Mouse (Mus musculus) erythroblast, embryonic 14.5 days (primary cell): ENCODE data around the gene Eif4g3. TPM values are rescaled to one million over a fixed set of nuclear protein-coding genes. Genes with fewer than 3 reads are reported as not detected.
"Not testable (repeated sequence)": the region's sequence is repeated elsewhere in the genome, so short reads cannot be mapped to it uniquely, and the experiment has no call there.

Source experiments
- H3K27me3 ChIP-seq: 2 replicates; pipeline ENCODE4 v1.6.1; 2012; ENCODE audit warnings: inconsistent platforms; ENCODE audit not compliant: control insufficient read depth
- H3K36me3 ChIP-seq: 2 replicates; pipeline ENCODE4 v1.6.1; 2012; ENCODE audit warnings: mild to moderate bottlenecking, inconsistent platforms; ENCODE audit not compliant: control insufficient read depth
- H3K4me1 ChIP-seq: 2 replicates; pipeline ENCODE4 v1.6.1; 2012; ENCODE audit warnings: inconsistent platforms; ENCODE audit not compliant: control insufficient read depth
- H3K4me3 ChIP-seq: replicated peaks from 2 replicates; pipeline ENCODE3; 2012; ENCODE audit warnings: moderate library complexity, mild to moderate bottlenecking, inconsistent platforms
- H3K9me3 ChIP-seq: 2 replicates; pipeline ENCODE4 v1.6.1; 2012; ENCODE audit warnings: low read length, inconsistent platforms, mixed read lengths; ENCODE audit not compliant: control insufficient read depth
- GATA1 ChIP-seq: IDR thresholded peaks from 2 replicates; pipeline ENCODE4 v1.6.1; 2012; ENCODE audit warnings: low read length, inconsistent platforms, mixed read lengths
- TAL1 ChIP-seq: IDR thresholded peaks from 3 replicates; pipeline ENCODE4 v1.6.1; 2012; ENCODE audit warnings: low read length, inconsistent platforms, mixed read lengths
- polyA plus RNA-seq: library from polyadenylated mRNA; stranded (reverse); fragments of >175 nt; gene quantifications from 2 replicates; pipeline ENCODE4 v1.2.3, GENCODE M21; 2012

The Eif4g3 gene
- polyA plus RNA-seq, 1 experiment: 2.9 TPM

DNA sequence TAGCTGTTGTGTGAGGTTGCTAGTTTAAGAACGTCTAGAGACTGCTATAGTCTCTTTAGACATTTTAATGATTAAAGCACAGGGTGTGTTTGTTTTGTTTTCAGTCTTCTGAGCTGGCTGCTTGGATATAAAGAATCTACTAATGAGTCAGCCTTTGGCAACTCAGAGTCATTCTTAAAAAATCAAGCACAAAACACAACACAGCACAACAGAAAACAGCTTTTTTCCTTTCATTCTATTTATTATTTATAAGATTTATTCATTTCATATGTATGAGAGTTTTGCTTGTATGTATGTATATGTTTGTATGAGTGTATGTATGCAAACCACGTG, 49.4 kb downstream of the Eif4g3 start:
- peaks cover 51% of the 10 kb centered on the region for H3K36me3 ChIP-seq
- TF ChIP-seq GATA1 (no peak), TAL1 (no peak)

DNA sequence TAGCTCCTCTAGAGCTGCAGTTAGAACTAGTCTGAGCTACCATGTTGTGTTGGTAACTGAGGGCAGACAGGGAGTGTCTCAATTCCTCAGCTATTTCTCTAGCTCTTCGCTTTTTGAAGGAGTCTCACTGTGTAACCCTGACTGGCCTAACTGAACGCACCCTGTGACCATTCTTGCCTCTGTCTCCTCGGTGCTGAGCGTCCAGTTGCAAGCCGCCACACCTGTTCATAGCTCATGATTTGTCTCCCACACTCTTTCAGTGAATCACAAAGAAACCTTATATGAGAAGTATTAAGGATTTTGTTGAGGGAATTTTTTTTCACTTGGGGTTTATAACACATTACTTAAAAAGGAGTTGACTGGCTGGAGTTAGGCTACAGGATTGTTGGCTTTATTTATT, 49.8 kb downstream of the Eif4g3 start:
- no peaks in the 10 kb centered on the region; the same call in 1 of the 2 replicates for H3K4me1 ChIP-seq
- no peaks in the 10 kb centered on the region for H3K27me3 ChIP-seq

More for the DNA sequence above, 49.4 kb downstream of the Eif4g3 start:
- peaks cover 12% of the 10 kb centered on the region for H3K9me3 ChIP-seq
- no peaks in the 10 kb centered on the region for H3K27me3 ChIP-seq
- H3K4me3 ChIP-seq: no peak overlapping the region
- H3K4me1 ChIP-seq: no peaks in the 10 kb centered on the region; the same call in 1 of the 2 replicates

DNA sequence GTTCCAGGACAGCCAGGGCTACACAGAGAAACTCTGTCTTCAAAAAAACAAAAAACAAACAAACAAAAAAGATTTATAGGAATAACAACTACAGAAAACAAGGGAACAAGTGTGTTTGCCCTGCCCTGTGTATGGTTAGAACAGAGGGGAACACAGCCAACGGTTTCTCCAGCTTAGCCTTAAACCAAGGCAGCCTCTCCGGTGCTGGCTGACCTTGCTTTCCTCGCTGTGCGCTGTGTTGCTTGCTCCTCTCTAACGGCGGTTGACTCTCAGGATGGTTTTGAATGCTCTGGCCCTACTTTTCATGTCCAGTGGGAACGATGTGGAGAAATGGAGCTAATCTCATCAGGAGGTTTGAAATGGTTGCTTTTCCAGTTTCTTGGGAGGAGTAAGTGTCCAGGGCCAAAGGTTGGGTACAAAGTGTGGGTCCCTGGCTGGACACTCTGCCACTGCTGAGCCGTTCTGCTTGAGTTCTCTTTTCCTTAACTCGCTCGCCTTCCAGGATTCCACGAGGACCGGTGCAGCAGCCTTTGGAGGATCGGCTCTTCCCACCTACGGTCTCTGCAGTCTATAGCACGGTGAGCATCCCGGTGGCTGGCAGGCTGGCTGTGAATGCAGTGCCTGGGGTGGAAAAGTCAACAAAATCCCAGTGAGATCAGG, 52.1 kb downstream of the Eif4g3 start:
- TF ChIP-seq TAL1: no peak
- no peak for TF ChIP-seq GATA1
- H3K9me3 ChIP-seq: peaks cover 12% of the 10 kb centered on the region
- peaks cover 4% of the 10 kb centered on the region for H3K4me1 ChIP-seq
- peaks cover 50% of the 10 kb centered on the region for H3K36me3 ChIP-seq
- no peak overlapping the region for H3K4me3 ChIP-seq
- H3K27me3 ChIP-seq: no peaks in the 10 kb centered on the region

More for the DNA sequence above, 49.8 kb downstream of the Eif4g3 start:
- Histone ChIP-seq H3K9me3 (peaks cover 12% of the 10 kb centered on the region), H3K36me3 (peaks cover 53% of the 10 kb centered on the region), H3K4me3 (no peak overlapping the region)
- no peak for TF ChIP-seq GATA1
- no peak for TF ChIP-seq TAL1

GRCm38 (mm10) chr4:138045809-138046208, 53.0 kb downstream of the Eif4g3 start:
- peaks cover 53% of the 10 kb centered on the region for H3K36me3 ChIP-seq
- H3K4me1 ChIP-seq: peaks cover 6% of the 10 kb centered on the region
- H3K27me3 ChIP-seq: no peaks in the 10 kb centered on the region
- H3K9me3 ChIP-seq: peaks cover 12% of the 10 kb centered on the region
- no peak for TF ChIP-seq TAL1
- TF ChIP-seq GATA1: no peak
- H3K4me3 ChIP-seq: no peak overlapping the region

- Histone ChIP-seq H3K9me3 (peaks cover 12% of the 10 kb centered on the region), H3K27me3 (no peaks in the 10 kb centered on the region), H3K36me3 (peaks cover 51% of the 10 kb centered on the region), H3K4me1 (peaks cover 6% of the 10 kb centered on the region), H3K4me3 (no peak overlapping the region)
- no peak for TF ChIP-seq TAL1
- TF ChIP-seq GATA1: no peak
Measured at GRCm38 (mm10) chr4:138046371-138046770, 53.5 kb downstream of the Eif4g3 start.

GRCm38 (mm10) chr4:138049547-138049946, 56.7 kb downstream of the Eif4g3 start:
- Histone ChIP-seq H3K4me1 (peaks cover 8% of the 10 kb centered on the region), H3K4me3 (no peak overlapping the region), H3K27me3 (no peaks in the 10 kb centered on the region), H3K9me3 (peaks cover 10% of the 10 kb centered on the region), H3K36me3 (peaks cover 52% of the 10 kb centered on the region)
- TF ChIP-seq TAL1 (no peak), GATA1 (no peak)

- Histone ChIP-seq H3K4me3 (no peak overlapping the region), H3K9me3 (no peaks in the 10 kb centered on the region), H3K4me1 (peaks cover 8% of the 10 kb centered on the region), H3K36me3 (peaks cover 44% of the 10 kb centered on the region), H3K27me3 (no peaks in the 10 kb centered on the region)
- TF ChIP-seq GATA1 (no peak), TAL1 (no peak)
Measured at GRCm38 (mm10) chr4:138051488-138051887, 58.7 kb downstream of the Eif4g3 start.

DNA sequence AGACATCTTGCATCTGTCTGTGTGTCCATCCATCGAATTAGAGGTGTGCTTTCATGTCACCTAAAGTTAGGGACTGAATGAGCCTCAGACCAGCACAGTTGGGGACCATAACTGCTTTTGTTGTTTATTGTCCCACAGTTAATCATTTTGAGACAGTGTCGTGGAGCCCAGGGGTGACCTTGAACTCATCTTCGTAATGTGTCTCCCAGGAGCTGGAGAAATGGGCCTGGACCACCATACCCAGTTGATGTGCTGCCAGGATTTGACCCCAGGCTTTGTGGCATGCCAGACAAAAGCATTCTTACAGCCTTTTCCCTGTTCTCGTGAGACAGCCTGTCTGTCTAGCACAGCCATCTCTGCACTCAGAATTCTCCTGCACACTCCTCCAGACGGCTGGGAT, 63.8 kb downstream of the Eif4g3 start:
- Histone ChIP-seq H3K4me1 (0 out of 2 replicates have a peak, but pooled peaks cover under 1% of the 10 kb centered on the region), H3K4me3 (no peak overlapping the region), H3K9me3 (no peaks in the 10 kb centered on the region), H3K36me3 (peaks cover 39% of the 10 kb centered on the region), H3K27me3 (no peaks in the 10 kb centered on the region)
- TF ChIP-seq TAL1: no peak
- TF ChIP-seq GATA1: no peak

GRCm38 (mm10) chr4:138057196-138057754, 64.5 kb downstream of the Eif4g3 start:
- H3K9me3 ChIP-seq, H3K4me1 ChIP-seq, H3K4me3 ChIP-seq, H3K27me3 ChIP-seq: not testable (repeated sequence)
- peaks cover 42% of the 10 kb centered on the region for H3K36me3 ChIP-seq
